Mouse (Mus musculus) left cerebral cortex, postnatal 14 days (tissue): ENCODE data around the gene Psmb7. TPM values are rescaled to one million over a fixed set of nuclear protein-coding genes. Genes with fewer than 3 reads are reported as not detected.

ENCODE experiments used
- DNase-seq, 2 experiments: peaks; one replicate each; pipeline ENCODE4 v3.0.0; 2021 to 2022; ENCODE audit warnings: low spot score in 2 of 2, mixed read lengths in 1 of 2
- intact Hi-C: fragments of 180-260 bp; cut with DNase I; formaldehyde crosslinking; loops from one replicate; pipeline ENCODE4 v1.15.1; 2025
- microRNA-seq, 2 experiments: library from miRNA; unstranded; fragments of <30 nt; microRNA quantifications; one replicate each; pipeline ENCODE4 v1.2.0; 2022
- total RNA-seq, 2 experiments: library from RNA; stranded (reverse); gene quantifications; 2 replicates each; pipeline ENCODE4 v1.2.3; 2021

Psmb7 gene
- total RNA-seq, 2 experiments from 2014 or later: 229 to 236 TPM

DNA sequence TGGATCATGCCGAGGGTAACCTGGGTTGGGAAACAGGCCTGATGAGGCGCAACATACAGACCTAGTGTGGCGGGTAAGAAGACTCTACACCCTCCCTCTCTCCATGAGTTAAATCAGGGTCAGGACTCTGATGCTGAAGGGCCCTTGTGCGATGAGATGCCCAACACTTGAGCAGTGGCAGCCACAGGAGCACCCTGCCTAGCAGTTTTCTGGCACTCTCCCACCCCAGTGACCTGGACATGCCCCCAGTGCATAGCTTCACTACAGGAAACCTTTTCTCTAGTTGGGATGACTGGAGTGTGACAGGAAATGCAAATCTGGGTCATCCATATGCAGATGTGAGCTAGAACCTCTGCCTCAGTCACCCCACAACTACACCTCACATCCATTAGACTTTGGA lies 88.2 kb downstream of the Psmb7 start:
- intact Hi-C loops: no loop called here
- no peak for DNase-seq

DNA sequence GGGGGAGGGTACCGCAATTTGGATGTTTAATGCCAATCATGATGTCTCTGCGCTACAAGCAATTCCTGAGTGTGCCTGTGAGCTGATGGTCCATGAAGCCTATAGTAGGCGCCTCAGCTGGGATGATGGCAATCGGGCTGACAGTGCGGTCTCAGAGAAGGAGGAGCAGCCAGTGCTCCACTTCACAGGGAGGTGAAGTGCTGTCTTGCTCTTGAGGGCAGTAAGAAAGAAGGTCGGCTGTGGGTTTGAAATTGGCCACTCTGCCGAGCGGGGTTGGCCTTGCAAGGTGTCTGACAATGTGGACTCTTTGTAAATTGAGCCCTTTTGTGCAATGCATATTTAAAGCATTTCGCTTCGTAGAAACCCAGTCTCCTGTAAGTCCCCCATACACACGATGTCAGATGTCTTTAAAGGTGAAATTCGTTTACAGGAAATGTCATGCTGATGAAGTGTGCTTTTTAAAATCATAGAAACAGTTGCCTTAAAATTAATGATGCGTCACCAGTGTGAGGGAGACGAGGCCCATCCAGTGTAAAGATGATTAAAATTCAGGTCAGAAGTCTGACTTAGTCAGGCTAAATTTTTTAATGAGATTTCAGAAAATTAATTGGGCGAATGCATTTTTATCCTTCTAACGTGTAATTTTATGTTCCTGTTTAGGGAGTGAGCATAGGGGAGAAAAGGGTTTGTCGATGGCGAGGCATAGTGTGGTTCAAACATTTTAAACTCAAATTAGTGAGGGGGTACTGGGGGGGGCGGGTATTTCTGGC lies 89.5 kb downstream of the Psmb7 start:
- intact Hi-C loops: no loop called here
- DNase-seq: no peak

DNA sequence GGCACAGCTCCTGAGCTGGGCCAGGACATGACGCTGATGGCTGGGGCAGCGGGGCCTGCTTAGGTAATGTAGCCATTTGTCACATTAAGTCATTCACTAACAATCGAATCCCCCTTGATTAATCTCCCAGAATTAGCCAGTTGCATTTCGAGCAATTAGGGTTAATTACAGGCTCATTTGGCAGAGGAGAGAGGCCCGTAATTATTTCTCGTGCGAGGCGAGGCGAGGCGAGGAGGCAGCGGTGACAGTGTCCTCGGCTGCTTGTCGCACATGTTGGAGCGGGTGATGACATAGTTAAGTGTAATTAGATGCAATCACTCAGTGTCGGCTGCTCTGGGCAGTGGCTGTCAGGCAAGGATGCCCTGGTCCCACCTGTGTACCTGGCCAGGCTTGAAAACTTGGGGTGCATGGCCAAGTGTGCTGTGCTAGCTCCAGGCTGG lies 91.9 kb downstream of the Psmb7 start:
- intact Hi-C loops: no loop called here

DNA sequence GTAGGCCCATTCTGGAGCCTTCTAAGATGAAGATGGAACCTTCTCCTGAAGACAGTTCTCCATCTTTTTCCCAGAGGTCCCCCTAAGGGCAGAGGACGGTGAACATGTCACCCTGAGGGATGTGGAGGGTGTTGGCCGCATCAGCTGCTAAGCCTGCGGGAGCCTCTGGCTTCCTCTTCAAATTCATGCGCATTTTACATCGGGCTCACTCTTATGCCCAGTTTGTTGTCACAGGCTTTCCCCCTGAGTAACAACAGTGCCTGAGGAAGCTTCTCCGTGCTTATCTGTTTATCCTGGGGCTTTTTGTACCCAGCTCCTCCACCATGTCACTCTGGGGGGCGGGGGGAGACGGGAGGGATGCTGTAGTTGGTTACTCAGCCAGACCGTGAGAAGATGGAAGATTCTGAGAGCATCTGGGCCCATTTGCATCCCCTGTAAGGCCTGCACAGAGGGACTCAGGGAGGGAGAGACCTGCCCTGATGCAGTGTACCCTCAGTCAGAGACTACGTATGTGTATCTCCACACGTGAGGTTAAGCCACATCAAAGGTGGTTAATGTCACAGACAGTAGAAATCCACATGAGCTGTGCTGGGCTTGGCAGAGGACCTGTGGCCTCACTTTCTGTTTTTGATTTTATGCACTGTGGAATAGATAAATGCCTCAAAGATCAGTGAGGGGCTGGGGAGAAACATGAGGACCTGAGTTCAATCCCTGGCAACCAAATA lies 95.9 kb downstream of the Psmb7 start:
- no peak for DNase-seq
- intact Hi-C loops: no loop called here

More for the DNA sequence above, 91.9 kb downstream of the Psmb7 start:
- DNase-seq: no peak

GRCm38 (mm10) chr2:38546748-38547147 lies 97.1 kb downstream of the Psmb7 start:
- DNase-seq: no peak
- intact Hi-C loops: no loop called here

GRCm38 (mm10) chr2:38546222-38546621 lies 97.7 kb downstream of the Psmb7 start:
- DNase-seq: no peak
- intact Hi-C loops: no loop called here

- no peak for DNase-seq
- intact Hi-C loops: no loop called here
Measured at GRCm38 (mm10) chr2:38545706-38546105, 98.2 kb downstream of the Psmb7 start.

DNA sequence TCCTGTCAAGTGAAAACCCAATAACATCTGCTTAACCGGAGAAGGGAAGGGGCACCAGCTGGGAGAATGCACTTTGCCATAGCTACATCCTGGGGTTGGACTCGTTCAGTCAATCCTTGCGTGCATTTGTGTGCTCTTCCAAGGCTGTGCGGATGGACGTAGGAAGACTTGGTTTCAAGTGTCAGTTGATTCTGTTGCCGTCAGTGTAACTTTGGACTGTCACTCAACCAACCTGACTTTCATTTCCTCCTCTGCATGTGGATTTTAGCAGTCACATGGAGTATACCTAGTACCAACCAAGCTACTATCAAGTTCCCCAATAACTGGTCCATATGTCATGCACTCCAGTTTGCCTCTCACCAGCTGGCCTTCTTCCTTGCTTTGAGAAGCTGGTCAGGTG lies 98.9 kb downstream of the Psmb7 start:
- intact Hi-C loops: no loop called here
- no peak for DNase-seq

- no peak for DNase-seq
- intact Hi-C loops: no loop called here
Measured at GRCm38 (mm10) chr2:38544341-38544740, 99.5 kb downstream of the Psmb7 start.

DNA sequence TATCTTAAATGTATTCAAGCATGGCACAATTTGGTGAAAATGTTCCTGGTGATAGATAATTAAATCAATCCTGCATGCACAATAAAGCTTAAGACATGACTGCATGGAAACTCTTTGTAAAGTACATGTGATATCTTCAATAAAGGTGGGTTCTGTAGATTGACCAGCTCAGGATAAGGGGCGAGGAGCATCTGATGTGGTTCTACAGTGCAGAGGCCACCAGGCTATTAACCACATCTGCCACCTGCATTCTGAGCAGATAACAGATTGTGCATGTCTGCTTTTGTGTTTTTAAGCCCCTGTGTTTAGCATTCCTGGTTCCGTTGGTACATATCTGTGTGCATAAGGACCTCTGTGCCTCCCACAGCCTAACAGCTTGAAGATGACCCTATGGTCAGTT lies 100.7 kb downstream of the Psmb7 start:
- no peak for DNase-seq
- intact Hi-C loops: no loop called here

GRCm38 (mm10) chr2:38542366-38542765 lies 101.5 kb downstream of the Psmb7 start:
- intact Hi-C loops: no loop called here
- no peak for DNase-seq

GRCm38 (mm10) chr2:38541570-38541969 lies 102.3 kb downstream of the Psmb7 start:
- no peak for DNase-seq
- intact Hi-C loops: no loop called here

DNA sequence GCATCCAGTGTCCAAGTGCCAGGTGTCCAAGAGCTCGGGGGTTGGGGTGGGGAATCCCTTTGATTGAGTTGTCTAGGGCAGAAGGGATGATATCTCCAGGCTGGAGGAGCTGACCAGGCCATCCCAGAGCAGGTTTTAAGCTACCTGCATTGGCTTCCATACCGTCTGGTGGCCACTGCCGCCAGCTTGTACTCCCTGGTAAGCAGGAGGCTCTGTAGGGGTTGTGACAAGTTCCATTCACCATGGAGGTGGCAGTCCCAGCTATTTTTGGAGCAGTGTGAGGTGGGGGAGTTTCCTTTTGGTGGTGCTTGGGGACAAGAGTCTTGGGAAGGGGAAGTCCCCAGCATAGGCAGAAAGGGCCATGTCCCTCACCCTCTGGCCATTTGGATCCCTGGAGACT lies 102.8 kb downstream of the Psmb7 start:
- DNase-seq: no peak
- intact Hi-C loops: no loop called here

- DNase-seq: no peak
- intact Hi-C loops: no loop called here
Measured at GRCm38 (mm10) chr2:38540666-38541065, 103.2 kb downstream of the Psmb7 start.

- intact Hi-C loops: no loop called here
- DNase-seq: no peak
Measured at GRCm38 (mm10) chr2:38539677-38540076, 104.2 kb downstream of the Psmb7 start.

Small RNA genes within 50 kb of the gene (microRNA-seq; reads per million reads assigned to microRNA genes)
- 0 reads per million in 2 experiments for gene Gm27634

Other genes starting within 250 kb of the Psmb7 start
- gene Nek6, start 132.4 kb downstream of the Psmb7 start, total RNA-seq: 10 to 100 TPM; 26.3 to 28.9 TPM
- gene Nr5a1, start 70.5 kb upstream of the Psmb7 start, total RNA-seq: not detected